Mouse (Mus musculus) heart, embryonic 14.5 days (tissue): ENCODE measurements at regions not wholly inside any gene's neighbourhood (a gene's known extent, or its start where the extent isn't known, plus 50 kb on each side); places are given as distances from the start of the nearest gene placed in this dataset.

ENCODE experiments used
- ATAC-seq: fragments of 200-750 bp; cut with Nextera tagmentation; 2 replicates; pipeline ENCODE4 v1.8.0; 2017; ENCODE audit warnings: low read depth, moderate TSS enrichment; ENCODE audit not compliant: insufficient number of reproducible peaks, insufficient read depth, low FRiP score
- H3K27ac ChIP-seq, 2 experiments: fragments of 200-500 bp in 1 of 2; fragments of 300-500 bp in 1 of 2; sonication (generic) in 1 of 2; replicated peaks in 1 of 2; 2 replicates each; pipeline ENCODE4 v1.5.1; 2012 to 2014; ENCODE audit warnings: low read depth in 2 of 2, low read length in 2 of 2, control low read depth in 1 of 2, mild to moderate bottlenecking in 1 of 2, mixed read lengths in 1 of 2; ENCODE audit not compliant: control insufficient read depth in 1 of 2, insufficient read depth in 1 of 2
- H3K27me3 ChIP-seq: fragments of 300-500 bp; sonication (generic); 2 replicates; pipeline ENCODE4 v1.6.1; 2014; ENCODE audit warnings: mild to moderate bottlenecking, low read length, control low read depth; ENCODE audit not compliant: control insufficient read depth, insufficient read depth
- H3K36me3 ChIP-seq: fragments of 300-500 bp; sonication (generic); 2 replicates; pipeline ENCODE4 v1.6.1; 2014; ENCODE audit warnings: mild to moderate bottlenecking, control low read depth, low read length, mixed read lengths; ENCODE audit not compliant: control insufficient read depth, insufficient read depth
- H3K4me1 ChIP-seq, 2 experiments: fragments of 200-500 bp in 1 of 2; fragments of 300-500 bp in 1 of 2; sonication (generic) in 1 of 2; 2 replicates each; pipeline ENCODE4 v1.6.1; 2012 to 2014; ENCODE audit warnings: low read length in 2 of 2, control low read depth in 1 of 2, mixed read lengths in 1 of 2; ENCODE audit not compliant: control insufficient read depth in 2 of 2, insufficient read depth in 2 of 2
- H3K4me2 ChIP-seq: fragments of 300-500 bp; sonication (generic); 2 replicates; pipeline ENCODE4 v1.6.1; 2014; ENCODE audit warnings: mild to moderate bottlenecking, low read length
- H3K4me3 ChIP-seq, 2 experiments: fragments of 200-500 bp in 1 of 2; fragments of 300-500 bp in 1 of 2; sonication (generic) in 1 of 2; 2 replicates each; pipeline ENCODE4 v1.5.1; 2012 to 2014; ENCODE audit warnings: low read length in 2 of 2, mild to moderate bottlenecking in 2 of 2, control low read depth in 1 of 2, low read depth in 1 of 2, moderate library complexity in 1 of 2; ENCODE audit not compliant: control insufficient read depth in 1 of 2, insufficient read depth in 1 of 2
- H3K9ac ChIP-seq: fragments of 300-500 bp; sonication (generic); 2 replicates; pipeline ENCODE4 v1.6.1; 2014; ENCODE audit warnings: mild to moderate bottlenecking, low read length
- H3K9me3 ChIP-seq: fragments of 300-500 bp; sonication (generic); 2 replicates; pipeline ENCODE4 v1.6.1; 2016; ENCODE audit warnings: low read length, control low read depth; ENCODE audit not compliant: control insufficient read depth
- WGBS: fragments of 180-500 bp; shearing (Covaris S2); extraction: QIAGEN DNeasy Blood & Tissue Kit; methylation state at CpG from one replicate; pipeline ENCODE4 v1.1.7; 2014; 5-methylcytosine and 5-hydroxymethylcytosine counted together

DNA sequence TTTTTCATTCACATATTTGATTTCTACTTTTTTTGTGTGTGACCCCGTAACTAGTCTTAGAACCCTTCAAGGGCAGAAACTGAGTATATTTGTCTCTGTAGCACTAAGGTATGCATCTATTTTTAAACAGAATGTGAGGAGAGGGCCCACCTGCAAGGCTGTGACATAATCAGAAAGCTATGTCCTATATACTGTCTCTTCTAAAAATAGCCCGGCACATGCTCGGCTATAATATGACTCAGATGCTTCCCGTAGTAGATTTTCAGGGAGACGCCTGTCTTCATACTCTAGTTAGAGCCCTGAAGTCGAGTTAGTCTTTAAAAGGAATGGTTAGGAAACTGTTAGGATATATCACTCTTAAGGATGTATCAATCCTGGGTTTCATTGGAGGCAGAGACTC, 61.0 kb upstream of the Prickle1 start:
- Histone ChIP-seq H3K27me3 (no peaks in the 10 kb centered on the region), H3K9ac (no peak overlapping the region; the same call in 1 of the 2 replicates), H3K9me3 (peaks cover 3% of the 10 kb centered on the region), H3K4me2 (peak overlapping the region; percentile 50), H3K4me3 (no peak overlapping the region), H3K4me1 (peaks cover 16 to 24% of the 10 kb centered on the region in 2 experiments), H3K27ac (peak overlapping the region; percentile 58 to 84), H3K36me3 (no peaks in the 10 kb centered on the region)
- WGBS: 21% methylated on average over 6 of the region's 6 CpGs
- peak; percentile 33 for ATAC-seq

DNA sequence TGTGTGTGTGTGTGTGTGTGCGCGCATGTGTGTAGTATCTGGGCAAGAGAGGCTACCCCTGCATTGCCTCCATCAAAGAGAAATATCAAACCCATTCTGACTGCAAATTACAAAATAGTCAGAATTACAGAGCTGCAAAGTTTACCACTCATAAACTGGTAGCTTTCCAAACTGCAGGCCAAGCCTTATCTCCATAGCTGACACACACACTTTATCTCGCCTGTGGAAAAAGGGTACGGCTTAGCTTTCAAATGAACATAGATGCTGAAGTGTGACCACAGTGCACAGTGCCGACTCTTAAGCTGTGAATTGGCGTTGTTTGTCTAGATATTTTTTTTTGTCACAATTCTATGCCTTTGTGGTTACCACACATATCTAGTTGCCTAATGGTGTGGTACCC, 60.1 kb upstream of the Prickle1 start:
- peak overlapping the region in 1 of 2 experiments; percentile 84; a peak in 2 of 4 replicates for H3K27ac ChIP-seq
- H3K27me3 ChIP-seq: no peaks in the 10 kb centered on the region
- no peak for ATAC-seq
- no peaks in the 10 kb centered on the region for H3K36me3 ChIP-seq
- WGBS: 45% methylated on average over 6 of the region's 6 CpGs
- no peak overlapping the region for H3K9ac ChIP-seq
- no peaks in the 10 kb centered on the region for H3K9me3 ChIP-seq
- H3K4me1 ChIP-seq: peaks cover 22 to 34% of the 10 kb centered on the region in 2 experiments
- H3K4me3 ChIP-seq: no peak overlapping the region
- H3K4me2 ChIP-seq: no peak overlapping the region

DNA sequence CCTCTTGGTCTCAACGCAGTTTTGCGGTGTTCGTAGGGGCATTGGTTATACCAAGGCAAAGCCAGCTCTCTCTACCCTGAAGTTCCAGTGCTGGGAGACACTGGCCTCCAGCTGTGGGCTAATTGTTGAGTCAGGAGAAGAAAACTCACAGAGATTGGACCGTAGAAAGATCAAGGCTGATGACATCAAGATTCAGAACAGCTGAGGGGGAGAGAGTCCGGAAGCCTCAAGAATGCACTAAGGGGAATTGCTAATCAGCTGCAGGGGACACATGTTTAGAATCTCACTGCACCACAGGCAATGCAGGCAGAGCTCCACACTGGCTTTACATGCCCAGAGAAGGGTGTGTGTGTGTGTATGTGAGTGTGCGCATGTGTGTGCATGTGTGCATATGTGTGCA, 59.6 kb upstream of the Prickle1 start:
- Histone ChIP-seq H3K4me2 (no peak overlapping the region), H3K4me1 (peaks cover 25 to 39% of the 10 kb centered on the region in 2 experiments), H3K4me3 (no peak overlapping the region), H3K36me3 (no peaks in the 10 kb centered on the region), H3K9ac (no peak overlapping the region), H3K27me3 (no peaks in the 10 kb centered on the region), H3K9me3 (no peaks in the 10 kb centered on the region), H3K27ac (peak overlapping the region in 1 of 2 experiments; percentile 84; a peak in 1 of 4 replicates)
- 79% methylated on average over 6 of the region's 6 CpGs for WGBS
- ATAC-seq: no peak

DNA sequence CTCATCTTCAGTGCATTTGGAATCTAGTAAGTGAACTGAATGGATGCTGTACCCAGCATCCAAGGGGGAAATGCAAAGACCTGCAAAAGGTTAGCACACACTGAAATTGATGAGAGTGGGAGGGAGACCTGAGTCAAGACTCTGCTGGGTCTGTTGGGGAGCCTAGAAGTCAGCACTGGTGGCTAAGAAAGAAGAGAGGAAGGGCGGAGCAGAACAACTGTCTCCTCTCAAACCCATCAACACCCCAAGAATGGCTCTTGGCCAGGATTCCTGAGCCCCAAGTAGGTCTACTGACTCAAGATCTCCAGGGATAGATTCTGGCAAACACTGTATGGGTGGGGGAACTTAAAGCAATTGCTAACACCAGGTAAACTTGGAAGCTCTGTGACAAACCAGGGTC, 57.7 kb upstream of the Prickle1 start:
- no peaks in the 10 kb centered on the region for H3K27me3 ChIP-seq
- H3K9me3 ChIP-seq: no peaks in the 10 kb centered on the region
- no peak overlapping the region for H3K4me3 ChIP-seq
- no peak overlapping the region for H3K27ac ChIP-seq
- H3K9ac ChIP-seq: no peak overlapping the region
- peaks cover 29 to 48% of the 10 kb centered on the region in 2 experiments for H3K4me1 ChIP-seq
- no peak for ATAC-seq
- WGBS: 85% methylated on average over 1 of the region's 1 CpGs
- H3K4me2 ChIP-seq: no peak overlapping the region
- no peaks in the 10 kb centered on the region for H3K36me3 ChIP-seq

DNA sequence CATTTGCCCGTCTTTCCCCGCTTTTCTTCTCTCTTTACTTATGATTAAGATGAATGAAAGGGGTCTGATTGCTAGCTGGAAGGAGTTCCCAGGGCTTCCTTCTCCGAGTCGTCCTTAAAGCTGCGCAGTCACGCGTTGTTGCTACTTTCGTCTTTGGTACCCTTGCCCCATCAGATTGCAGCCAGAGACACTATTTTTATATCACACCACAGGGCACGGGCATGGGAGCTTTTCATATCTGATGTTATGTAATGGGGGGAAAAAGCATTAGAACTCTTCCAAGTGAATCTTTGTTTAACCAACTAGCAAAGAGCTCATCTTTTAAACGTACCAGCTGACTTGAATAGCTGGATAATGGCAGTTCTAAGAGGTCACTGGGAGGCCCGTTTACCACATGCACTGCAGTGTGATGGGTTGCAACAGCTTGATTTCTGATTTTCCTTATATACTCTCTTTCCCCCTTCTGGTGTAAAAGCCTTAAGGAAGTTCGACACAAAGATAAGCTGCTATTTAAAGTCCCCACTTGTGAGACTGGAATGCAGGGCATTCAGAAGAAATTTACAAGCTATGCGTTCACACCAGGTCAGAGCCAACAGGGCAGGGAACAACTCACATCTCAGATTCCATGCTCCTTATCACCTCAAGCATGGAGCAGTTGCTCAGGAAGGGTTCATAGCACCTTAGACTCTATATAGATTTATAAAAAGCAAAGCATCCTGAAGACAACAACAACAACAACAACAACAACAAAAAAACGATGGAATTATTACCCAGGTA, 55.5 kb upstream of the Prickle1 start:
- Histone ChIP-seq H3K4me2 (peak overlapping the region; percentile 12; the same call in 1 of the 2 replicates), H3K36me3 (no peaks in the 10 kb centered on the region), H3K27me3 (no peaks in the 10 kb centered on the region), H3K4me1 (peaks cover 21 to 37% of the 10 kb centered on the region in 2 experiments), H3K27ac (peak overlapping the region in 1 of 2 experiments; percentile 39; a peak in 1 of 4 replicates), H3K9me3 (no peaks in the 10 kb centered on the region), H3K9ac (no peak overlapping the region), H3K4me3 (no peak overlapping the region)
- 39% methylated on average over 14 of the region's 14 CpGs for WGBS
- no peak for ATAC-seq

DNA sequence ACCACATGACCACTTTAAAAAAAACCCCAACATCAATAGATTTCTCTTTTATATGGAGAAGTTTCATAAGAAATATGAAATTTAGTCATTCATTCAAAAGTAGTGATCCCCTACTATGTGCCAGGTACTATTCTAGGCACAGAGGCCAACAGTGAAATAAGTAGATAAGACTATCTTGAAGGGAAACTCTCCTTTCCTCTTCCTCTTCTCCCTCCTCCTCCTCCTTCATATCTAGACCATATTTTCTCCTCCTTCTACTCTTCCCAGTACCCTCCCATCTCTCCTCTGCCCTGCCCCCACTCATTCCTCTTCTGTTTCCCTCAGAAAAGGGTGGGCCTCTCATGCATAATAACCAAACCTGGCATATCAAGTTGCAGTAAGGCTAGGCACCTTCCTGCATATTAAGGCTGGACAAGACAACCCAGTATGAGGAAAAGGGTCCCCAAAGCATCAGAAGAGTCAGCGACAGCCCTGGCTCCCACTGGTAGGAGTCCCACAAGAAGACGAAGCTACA, 54.4 kb upstream of the Prickle1 start:
- Histone ChIP-seq H3K36me3 (no peaks in the 10 kb centered on the region), H3K4me3 (no peak overlapping the region), H3K27me3 (no peaks in the 10 kb centered on the region), H3K4me1 (peaks cover 18 to 26% of the 10 kb centered on the region in 2 experiments), H3K27ac (no peak overlapping the region), H3K4me2 (no peak overlapping the region), H3K9me3 (no peaks in the 10 kb centered on the region), H3K9ac (no peak overlapping the region)
- no peak for ATAC-seq
- 84% methylated on average over 2 of the region's 2 CpGs for WGBS

DNA sequence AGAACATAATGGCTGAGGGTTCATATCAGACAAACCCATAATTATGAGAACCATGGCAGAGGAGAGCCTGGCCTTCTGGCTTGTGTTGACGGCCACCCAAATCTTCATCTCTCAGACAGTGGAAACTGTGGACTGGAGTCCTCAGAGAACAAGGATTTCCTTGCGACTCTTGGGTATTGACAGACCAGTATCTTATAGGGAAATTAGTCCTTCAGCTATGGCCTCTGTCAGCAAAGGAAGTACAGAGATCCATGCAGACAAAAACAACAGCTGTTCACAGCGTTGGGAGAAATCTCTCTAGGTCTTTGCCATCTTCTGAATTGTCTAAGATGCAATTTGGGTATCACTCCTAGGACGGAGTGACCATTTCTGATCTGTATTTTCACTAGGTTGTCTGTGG, 53.0 kb upstream of the Prickle1 start:
- no peaks in the 10 kb centered on the region for H3K36me3 ChIP-seq
- 48% methylated on average over 4 of the region's 4 CpGs for WGBS
- H3K27me3 ChIP-seq: no peaks in the 10 kb centered on the region
- H3K9me3 ChIP-seq: no peaks in the 10 kb centered on the region
- no peak overlapping the region for H3K27ac ChIP-seq
- no peak for ATAC-seq
- peaks cover 18 to 26% of the 10 kb centered on the region in 2 experiments for H3K4me1 ChIP-seq
- no peak overlapping the region for H3K4me3 ChIP-seq
- H3K4me2 ChIP-seq: no peak overlapping the region
- H3K9ac ChIP-seq: no peak overlapping the region
